In genomic region chr4:154963190-154963836, GRCm38 (mm10) we compare ENCODE assay signal across 8 mouse cellular contexts. TPM values are rescaled to one million over a fixed set of nuclear protein-coding genes. Genes with fewer than 3 reads are reported as not detected.
DNase-seq lines count a peak whose midpoint lies in the region; ATAC-seq and TF ChIP-seq lines count a peak whose summit lies in the region.

No protein-coding gene starts in this region.

- POLR2A ChIA-PET in Patski (lab: Charles Lee) = interaction anchor here (1.5 kb wide), 1 partner anchor 26 kb away, joined by 3 read pairs; no protein-coding TSS in a partner anchor

- peak; percentile 2 for ATAC-seq in Patski
- ATAC-seq in embryonic facial prominence, embryonic 15.5 days (ENCODE audit: insufficient number of reproducible peaks, low FRiP score, low TSS enrichment, low read depth) = no peak
- no peak for ATAC-seq in limb, embryonic 15.5 days (ENCODE audit: insufficient number of reproducible peaks, low FRiP score, low TSS enrichment, low read depth)
- no peak for ATAC-seq in stomach, embryonic 15.5 days (ENCODE audit: insufficient read depth, low FRiP score, low read depth)
- ATAC-seq in megakaryocyte progenitor cell, adult 5-6 weeks (replicated peaks; ENCODE audit: poor library complexity) = no peak

- 28% methylated on average over 11 of the region's 11 CpGs for WGBS in embryonic facial prominence, embryonic 15.5 days
- WGBS in limb, embryonic 15.5 days = 26% methylated on average over 11 of the region's 11 CpGs
- 39% methylated on average over 11 of the region's 11 CpGs for WGBS in stomach, embryonic 15.5 days

- H3K4me3 ChIP-seq in layer of hippocampus, adult 2 months = peak overlapping the region; percentile 92
- H3K4me3 ChIP-seq in embryonic facial prominence, embryonic 15.5 days (replicated peaks) = peak overlapping the region; percentile 77
- H3K4me3 ChIP-seq in limb, embryonic 15.5 days = peak overlapping the region; percentile 80
- peak overlapping the region; percentile 63 for H3K4me3 ChIP-seq in stomach, embryonic 15.5 days (replicated peaks)

- peak overlapping the region; percentile 99 for H3K27ac ChIP-seq in layer of hippocampus, adult 2 months
- H3K27ac ChIP-seq in embryonic facial prominence, embryonic 15.5 days (replicated peaks) = peak overlapping the region; percentile 91; the same call in 1 of the 2 replicates
- peak overlapping the region; percentile 93; the same call in 1 of the 2 replicates for H3K27ac ChIP-seq in limb, embryonic 15.5 days
- H3K27ac ChIP-seq in stomach, embryonic 15.5 days = no peak overlapping the region

- no peak for DNase-seq in layer of hippocampus, adult 2 months (ENCODE audit: low spot score in 2 of 2)
- no peak for DNase-seq in layer of hippocampus, postnatal 25 days (ENCODE audit: extremely low spot score in 1 of 2, low spot score in 1 of 2)
- no peak for DNase-seq in Patski (ENCODE audit: low read depth, low spot score)
- no peak for DNase-seq in adrenal gland, postnatal 25 days

- CTCF ChIA-PET in Patski (lab: Charles Lee) = interaction anchor here (1.5 kb wide), 1 partner anchor 10 kb away, joined by 4 read pairs; no protein-coding TSS in a partner anchor

- H3K4me1 ChIP-seq in embryonic facial prominence, embryonic 15.5 days = peaks cover 53% of the 10 kb centered on the region
- peaks cover 62% of the 10 kb centered on the region for H3K4me1 ChIP-seq in limb, embryonic 15.5 days
- peaks cover 42% of the 10 kb centered on the region for H3K4me1 ChIP-seq in stomach, embryonic 15.5 days

- H3K9me3 ChIP-seq in embryonic facial prominence, embryonic 15.5 days (replicated peaks) = no peaks in the 10 kb centered on the region
- no peaks in the 10 kb centered on the region for H3K9me3 ChIP-seq in limb, embryonic 15.5 days
- H3K9me3 ChIP-seq in stomach, embryonic 15.5 days = no peaks in the 10 kb centered on the region

- in situ Hi-C loops in Patski (cut with MboI; ENCODE audit: low pct_unique_long_range_greater_than_20kb) = no loop called here

- peak overlapping the region; percentile 63 for H3K4me2 ChIP-seq in embryonic facial prominence, embryonic 15.5 days (replicated peaks)
- peak overlapping the region; percentile 71 for H3K4me2 ChIP-seq in limb, embryonic 15.5 days
- peak overlapping the region; percentile 60 for H3K4me2 ChIP-seq in stomach, embryonic 15.5 days

- H3K27me3 ChIP-seq in Patski = peaks cover 35% of the 10 kb centered on the region
- H3K27me3 ChIP-seq in embryonic facial prominence, embryonic 15.5 days = peaks cover 49% of the 10 kb centered on the region
- H3K27me3 ChIP-seq in limb, embryonic 15.5 days = peaks cover 52% of the 10 kb centered on the region
- H3K27me3 ChIP-seq in stomach, embryonic 15.5 days (replicated peaks) = peaks cover 50% of the 10 kb centered on the region

- no peak overlapping the region for H3K9ac ChIP-seq in embryonic facial prominence, embryonic 15.5 days
- H3K9ac ChIP-seq in limb, embryonic 15.5 days = peak overlapping the region; percentile 74; the same call in 1 of the 2 replicates
- no peak overlapping the region for H3K9ac ChIP-seq in stomach, embryonic 15.5 days

- TF ChIP-seq CTCF in layer of hippocampus, adult 2 months (conservative IDR thresholded peaks at IDR 0.05) = no peak
- no peak for TF ChIP-seq CTCF in Patski (IDR thresholded peaks at IDR 0.05)

- 0 out of 2 replicates have a peak, but pooled peaks cover 4% of the 10 kb centered on the region for H3K36me3 ChIP-seq in embryonic facial prominence, embryonic 15.5 days
- H3K36me3 ChIP-seq in limb, embryonic 15.5 days = 0 out of 2 replicates have a peak, but pooled peaks cover 5% of the 10 kb centered on the region
- H3K36me3 ChIP-seq in stomach, embryonic 15.5 days = 0 out of 2 replicates have a peak, but pooled peaks cover 6% of the 10 kb centered on the region

RNA-seq across cellular contexts. Expression of gene Pank4, which starts 0.6 kb away (rescaled TPM):
- total RNA-seq in layer of hippocampus, adult 2 months (2021) = 10 to 100 TPM; 41.8 to 43.0 TPM
- 10 to 100 TPM; 34.9 to 37.1 TPM for total RNA-seq in layer of hippocampus, postnatal 25 days (2021)
- 29.1 TPM for polyA plus RNA-seq in Patski (2021)
- 41.9 and 43.6 TPM in 2 replicates for polyA plus RNA-seq in embryonic facial prominence, embryonic 15.5 days (2015; fragmentation: Nextera tagmentation; extraction: Ambion mirVana)
- polyA plus RNA-seq in limb, embryonic 15.5 days (2015; fragmentation: Nextera tagmentation; extraction: Ambion mirVana) = 35.4 and 38.6 TPM in 2 replicates
- 37.6 and 37.7 TPM in 2 replicates for polyA plus RNA-seq in stomach, embryonic 15.5 days (2015; fragmentation: Nextera tagmentation; extraction: Ambion mirVana)
- total RNA-seq in megakaryocyte progenitor cell, adult 5-6 weeks (2015) = 28.0 and 43.9 TPM in 2 replicates
- 24.6 and 24.8 TPM in 2 replicates for total RNA-seq in megakaryocyte progenitor cell, adult 5-6 weeks (2017)
- total RNA-seq in adrenal gland, postnatal 25 days (2021) = 33.6 and 33.8 TPM in 2 replicates

RNA-seq across cellular contexts. Expression of gene Hes5, which starts 2.6 kb away (rescaled TPM):
- total RNA-seq in layer of hippocampus, adult 2 months (2021) = 10 to 100 TPM; 24.7 to 30.7 TPM
- 10 to 100 TPM; 30.2 to 37.9 TPM for total RNA-seq in layer of hippocampus, postnatal 25 days (2021)
- polyA plus RNA-seq in Patski (2021) = not detected
- polyA plus RNA-seq in embryonic facial prominence, embryonic 15.5 days (2015; fragmentation: Nextera tagmentation; extraction: Ambion mirVana) = 6.6 and 7.7 TPM in 2 replicates
- polyA plus RNA-seq in limb, embryonic 15.5 days (2015; fragmentation: Nextera tagmentation; extraction: Ambion mirVana) = 1.1 and 1.3 TPM in 2 replicates
- 2.5 and 2.6 TPM in 2 replicates for polyA plus RNA-seq in stomach, embryonic 15.5 days (2015; fragmentation: Nextera tagmentation; extraction: Ambion mirVana)
- 0.64 and 0.67 TPM in 2 replicates for total RNA-seq in megakaryocyte progenitor cell, adult 5-6 weeks (2015)
- total RNA-seq in megakaryocyte progenitor cell, adult 5-6 weeks (2017) = 0.24 and 4.5 TPM in 2 replicates
- not detected in 2 replicates for total RNA-seq in adrenal gland, postnatal 25 days (2021)

RNA-seq across cellular contexts. Expression of gene Tnfrsf14, which starts 35.0 kb away (rescaled TPM):
- total RNA-seq in layer of hippocampus, adult 2 months (2021) = 1 to 10 TPM in 1 of 2 experiments, under 1 TPM in 1; 0.84 to 1.3 TPM
- total RNA-seq in layer of hippocampus, postnatal 25 days (2021) = 1 to 10 TPM in 1 of 2 experiments, under 1 TPM in 1; 0.62 to 1.9 TPM
- polyA plus RNA-seq in Patski (2021) = 0.13 TPM
- polyA plus RNA-seq in embryonic facial prominence, embryonic 15.5 days (2015; fragmentation: Nextera tagmentation; extraction: Ambion mirVana) = 1.5 and 2.3 TPM in 2 replicates
- 0.86 and 1.1 TPM in 2 replicates for polyA plus RNA-seq in limb, embryonic 15.5 days (2015; fragmentation: Nextera tagmentation; extraction: Ambion mirVana)
- 3.8 and 8.0 TPM in 2 replicates for polyA plus RNA-seq in stomach, embryonic 15.5 days (2015; fragmentation: Nextera tagmentation; extraction: Ambion mirVana)
- total RNA-seq in megakaryocyte progenitor cell, adult 5-6 weeks (2015) = 68.4 and 89.8 TPM in 2 replicates
- total RNA-seq in megakaryocyte progenitor cell, adult 5-6 weeks (2017) = 58.3 and 68.2 TPM in 2 replicates
- total RNA-seq in adrenal gland, postnatal 25 days (2021) = 2.1 and 5.9 TPM in 2 replicates

Comparison
In these comparisons a context has a peak if more than half of its experiments do, and no peak if none do; other contexts are left out.
1. RNA of gene Hes5, which starts 2.6 kb away (total RNA-seq): 30.2 to 37.9 TPM in layer of hippocampus, postnatal 25 days and 24.7 to 30.7 TPM in layer of hippocampus, adult 2 months; 0.24 to 4.5 TPM in megakaryocyte progenitor cell, adult 5-6 weeks and not detected in adrenal gland, postnatal 25 days; every median in the first group is over 4 times any median in the second.
2. Peak in every context shown above with its lines, with median percentiles within 50 percentile points of each other: H3K4me3 ChIP-seq and H3K4me2 ChIP-seq.